Mouse (Mus musculus) brain, embryonic 14.5 days (tissue): ENCODE data around the gene Kcnma1. TPM values are rescaled to one million over a fixed set of nuclear protein-coding genes. Genes with fewer than 3 reads are reported as not detected.
A peak's percentile ranks its signal among the peaks of the same experiment; 100 is the strongest.

Source experiments
- DNase-seq: peaks from one replicate; pipeline ENCODE4 v3.0.0-alpha.2; 2011; ENCODE audit warnings: low read depth
- CTCF ChIP-seq: fragments of 200-500 bp; IDR thresholded peaks from 2 replicates; pipeline ENCODE4 v1.5.1; 2012; ENCODE audit warnings: inconsistent platforms, mild to moderate bottlenecking, moderate library complexity, borderline replicate concordance; ENCODE audit not compliant: insufficient read depth, insufficient read length; ENCODE audit errors: extremely low read depth
- POLR2A ChIP-seq: fragments of 200-500 bp; IDR thresholded peaks from 2 replicates; pipeline ENCODE4 v1.6.1; 2012; ENCODE audit warnings: mild to moderate bottlenecking, inconsistent platforms, borderline replicate concordance; ENCODE audit not compliant: poor library complexity, insufficient read depth, insufficient read length, severe bottlenecking; ENCODE audit errors: extremely low read depth
- polyA plus RNA-seq: library from polyadenylated mRNA; depleted of rRNA; stranded (reverse); fragments of >200 nt; gene quantifications from 2 replicates; pipeline ENCODE4 v1.2.3, GENCODE M21; 2012

Gene Kcnma1
- polyA plus RNA-seq, 1 experiment, result 18.3 TPM

DNA sequence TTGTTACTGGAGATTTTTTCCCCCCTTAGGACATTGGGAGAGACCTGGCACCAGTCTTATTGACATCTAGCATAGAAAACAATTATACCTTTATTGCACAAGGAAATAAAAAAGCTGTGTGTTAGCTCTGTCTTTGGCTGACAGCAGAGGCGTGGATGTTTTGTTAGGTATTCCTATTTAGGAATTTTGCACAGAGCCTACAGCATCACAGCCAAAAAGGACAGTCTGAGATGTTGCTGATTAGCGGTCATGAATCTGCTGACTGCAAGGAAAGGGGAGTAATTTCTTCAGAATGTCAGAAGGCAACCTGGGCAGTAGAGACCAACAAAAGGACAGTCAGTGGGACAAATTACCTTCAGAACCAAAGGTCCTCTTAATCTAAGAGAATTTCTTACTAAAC, 412.2 kb downstream of the Kcnma1 start:
- no peak for TF ChIP-seq CTCF
- TF ChIP-seq POLR2A, result no peak
- no peak for DNase-seq

DNA sequence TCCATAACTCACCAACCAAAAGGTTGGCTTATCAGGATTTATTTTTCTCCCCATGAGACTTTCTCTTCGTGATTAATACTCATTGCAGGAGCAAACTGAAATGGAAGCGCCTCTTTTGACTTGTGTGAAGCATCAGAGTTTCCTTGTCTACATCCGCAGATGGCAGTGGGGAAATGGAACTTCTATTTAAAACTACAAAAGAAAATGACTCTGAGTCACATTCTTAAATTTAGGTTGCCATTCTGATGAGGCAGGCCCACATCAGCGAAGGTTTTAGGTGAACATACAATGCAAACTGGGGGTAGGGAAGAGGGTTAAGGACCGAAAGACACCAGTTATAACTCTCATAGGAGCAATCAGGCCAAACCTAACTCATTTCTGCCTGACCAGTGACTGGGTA, 419.7 kb downstream of the Kcnma1 start:
- no peak for TF ChIP-seq POLR2A
- no peak for TF ChIP-seq CTCF
- DNase-seq, result no peak

DNA sequence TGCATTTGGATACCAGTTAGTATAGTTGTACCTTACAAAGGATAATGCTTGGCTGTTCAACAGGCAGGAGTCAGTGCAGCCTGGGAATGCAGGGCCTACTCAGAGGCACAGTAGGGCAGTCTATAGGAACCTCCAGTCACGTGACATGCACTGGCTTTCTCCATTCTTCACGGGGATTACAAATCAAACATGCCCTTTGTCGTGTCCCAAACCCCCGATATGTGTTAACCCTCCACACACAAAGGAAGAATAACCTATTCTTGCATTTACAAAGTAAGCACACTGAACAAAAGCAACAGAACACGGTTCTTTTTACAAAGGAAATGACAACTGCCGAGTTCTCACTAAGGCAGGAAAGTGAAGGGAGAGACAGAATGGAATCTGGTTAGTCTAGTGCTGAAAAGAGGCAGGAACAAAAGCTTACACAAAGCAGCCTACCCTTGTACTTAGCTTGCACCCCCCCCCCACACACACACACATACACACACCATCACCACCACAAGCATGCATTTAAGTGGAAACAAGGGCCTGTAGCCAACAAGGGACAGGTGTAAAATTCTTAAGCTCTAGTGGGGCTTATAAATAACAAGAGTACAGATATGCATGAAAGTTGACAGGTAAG, 421.4 kb downstream of the Kcnma1 start:
- no peak for TF ChIP-seq POLR2A
- TF ChIP-seq CTCF, result no peak

DNA sequence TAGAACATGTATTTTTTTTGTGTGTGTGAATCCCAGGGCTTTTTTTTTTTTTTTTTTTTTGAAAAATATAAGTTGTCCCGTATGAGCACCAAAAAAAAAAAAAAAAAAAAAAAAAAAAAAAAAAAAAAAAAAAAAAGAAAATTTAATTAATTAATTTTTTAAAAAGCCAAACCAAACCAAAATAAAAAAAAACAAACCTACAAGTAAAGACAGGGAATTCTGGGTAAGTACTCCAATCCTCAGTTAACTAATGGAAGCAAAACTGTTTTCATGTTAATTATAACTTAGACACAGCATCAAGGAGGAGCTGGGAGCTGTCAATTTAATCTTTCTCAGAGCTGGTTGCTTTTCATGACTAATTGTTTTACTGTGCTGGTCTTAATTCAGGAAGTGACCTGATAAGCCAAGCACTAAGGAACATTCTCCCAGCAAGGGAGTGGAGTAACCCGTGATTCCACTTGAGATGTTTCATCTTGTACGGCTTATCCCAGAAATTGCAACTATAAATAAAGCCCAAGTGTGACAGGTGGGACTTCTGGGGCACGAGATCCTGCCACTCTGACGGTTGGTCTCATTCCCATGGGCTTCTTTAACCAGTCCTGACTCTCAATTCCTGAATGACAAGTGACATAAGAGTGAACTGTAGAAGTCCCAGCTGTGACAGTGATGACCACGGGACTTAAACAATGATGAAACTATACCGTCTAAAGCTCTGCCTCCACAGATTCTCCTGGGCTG, 424.4 kb downstream of the Kcnma1 start:
- no peak for DNase-seq
- no peak for TF ChIP-seq POLR2A
- TF ChIP-seq CTCF, result no peak

More for the DNA sequence above, 421.4 kb downstream of the Kcnma1 start:
- DNase-seq, result peak; percentile 64

DNA sequence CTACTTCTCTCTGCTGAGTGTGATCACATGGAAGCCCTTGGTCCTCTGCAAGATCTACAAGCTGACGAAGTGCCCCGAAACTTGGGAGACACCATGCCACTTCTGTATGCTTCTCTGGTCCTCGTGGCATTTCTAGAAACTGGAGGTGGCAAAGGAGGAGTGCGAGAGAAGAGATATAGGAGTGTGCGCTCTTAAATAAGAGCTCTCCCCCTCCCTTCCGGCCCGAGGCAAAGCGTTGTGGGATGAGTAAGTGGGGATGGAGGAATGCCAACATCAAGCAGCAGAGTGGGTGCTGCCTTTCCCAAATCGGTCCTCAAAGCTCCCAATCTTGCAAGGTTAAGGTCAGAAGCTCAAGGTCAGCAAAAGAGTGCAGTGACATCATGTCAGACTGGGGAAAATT, 426.8 kb downstream of the Kcnma1 start:
- DNase-seq, result no peak
- TF ChIP-seq CTCF (no peak), POLR2A (no peak)

DNA sequence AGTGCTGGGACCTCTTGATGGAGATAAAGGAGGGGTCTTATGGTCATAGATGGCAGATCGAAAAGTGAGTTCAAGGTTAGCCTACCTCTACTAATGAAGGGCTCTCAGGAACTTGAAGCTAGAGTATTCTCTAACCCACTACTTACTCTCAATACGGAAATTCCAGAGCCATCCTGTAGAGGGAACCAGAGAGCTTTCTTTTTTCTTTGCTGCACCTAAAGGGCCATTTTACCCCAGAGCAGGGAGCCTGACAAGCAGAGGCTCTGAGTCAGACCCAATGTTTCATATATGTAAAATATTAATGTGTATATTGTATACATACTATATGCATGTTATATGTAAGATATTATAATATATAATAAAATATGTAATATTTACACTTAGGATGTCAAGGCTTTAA, 431.1 kb downstream of the Kcnma1 start:
- no peak for TF ChIP-seq POLR2A
- peak; percentile 63 for TF ChIP-seq CTCF
- peak; percentile 81 for DNase-seq

DNA sequence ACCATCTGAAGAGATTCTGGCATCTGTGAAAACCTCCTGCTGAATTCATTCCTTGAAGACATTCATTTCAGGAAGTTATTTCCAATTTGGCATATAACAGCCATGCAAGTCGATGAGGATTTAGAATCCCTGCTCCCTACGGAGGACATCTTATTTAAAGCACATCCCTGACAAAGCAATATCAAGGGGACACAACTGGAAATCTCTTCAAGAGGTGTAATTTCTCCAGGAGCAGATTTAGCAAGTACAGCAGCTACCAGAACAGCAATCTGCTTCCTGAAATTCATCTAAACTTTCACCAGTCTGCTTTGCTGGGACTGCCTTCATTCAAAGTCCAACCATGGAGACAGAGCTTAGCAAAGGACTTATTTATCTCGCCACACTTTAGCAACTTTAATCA, 433.0 kb downstream of the Kcnma1 start:
- TF ChIP-seq CTCF (no peak), POLR2A (no peak)
- no peak for DNase-seq

DNA sequence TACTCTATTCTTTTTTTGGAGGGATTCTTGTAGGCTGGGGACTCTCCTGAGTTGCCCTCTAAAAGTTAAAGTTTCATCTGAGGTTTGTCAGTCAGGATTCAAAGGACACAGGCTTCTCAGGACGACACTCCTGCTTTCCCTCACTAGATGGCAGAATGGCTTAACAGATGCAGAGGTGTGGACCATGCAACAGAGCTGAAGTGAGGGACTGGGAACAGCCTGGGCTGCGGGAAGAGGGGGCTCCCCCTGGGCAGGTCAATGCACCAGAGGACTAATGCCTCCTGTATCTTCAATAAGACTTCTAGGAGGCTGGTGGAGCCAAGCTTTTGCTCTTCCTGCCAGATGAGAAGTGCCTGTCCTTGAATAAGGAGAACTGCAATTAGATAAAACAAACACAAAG, 438.3 kb downstream of the Kcnma1 start:
- TF ChIP-seq CTCF (peak; percentile 73), POLR2A (no peak)
- DNase-seq, result peak; percentile 77

DNA sequence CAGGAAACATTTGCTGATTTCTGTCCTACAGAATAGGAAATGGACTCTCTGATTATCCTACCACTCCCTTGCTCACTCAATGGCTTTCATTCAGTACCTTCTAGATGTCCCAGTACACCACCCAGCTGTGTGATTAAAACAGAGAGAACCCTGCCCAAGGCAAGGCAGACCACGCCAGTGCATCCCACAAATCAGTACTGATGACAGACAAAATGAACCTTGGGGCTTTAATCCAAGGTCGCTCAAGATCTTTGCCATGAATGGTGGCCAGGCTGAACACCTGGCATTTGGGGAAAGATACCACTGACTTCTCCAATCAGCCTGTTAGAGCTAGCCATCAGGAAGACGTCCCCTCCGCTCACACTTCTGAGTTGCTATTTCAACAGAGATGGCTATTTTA, 440.2 kb downstream of the Kcnma1 start:
- no peak for TF ChIP-seq POLR2A
- TF ChIP-seq CTCF, result no peak
- DNase-seq, result no peak

DNA sequence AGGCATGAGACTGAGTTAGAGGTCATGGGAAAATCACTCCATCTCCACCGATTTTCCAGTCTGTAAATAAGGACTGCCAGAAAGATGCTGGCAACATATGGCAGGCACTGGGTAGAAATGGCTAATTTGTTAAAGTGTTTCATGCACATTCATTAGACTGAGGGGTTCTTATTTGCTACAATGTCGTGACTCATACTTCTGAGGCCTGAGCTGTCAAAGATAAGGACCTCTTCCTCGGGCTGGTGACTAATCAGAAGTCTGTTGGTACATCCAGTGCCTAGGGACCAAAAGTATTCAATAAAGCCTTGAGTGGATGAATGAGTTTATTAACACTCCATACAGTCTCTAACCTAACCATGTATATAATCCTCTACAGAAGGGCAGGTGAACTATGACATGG, 440.9 kb downstream of the Kcnma1 start:
- DNase-seq, result peak; percentile 33
- TF ChIP-seq POLR2A (no peak), CTCF (no peak)

DNA sequence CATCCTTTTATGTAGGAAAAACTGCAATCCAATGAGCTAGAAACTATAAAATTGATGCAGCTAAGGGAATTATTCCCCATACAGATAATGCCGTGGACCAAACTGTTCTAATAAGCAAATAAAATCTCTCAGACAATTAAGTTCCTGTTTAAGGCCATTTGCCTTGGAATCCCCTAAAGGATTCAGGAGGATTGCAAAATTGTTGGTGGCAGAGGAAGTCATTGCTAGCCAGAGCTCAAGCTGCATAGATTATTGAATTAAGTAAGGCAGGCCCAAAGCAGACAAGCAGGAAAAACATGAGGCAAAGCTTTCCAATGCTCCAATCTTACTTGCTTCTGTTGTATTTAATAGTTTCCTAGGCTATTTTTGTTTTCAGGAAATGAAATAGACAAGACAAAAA, 441.5 kb downstream of the Kcnma1 start:
- TF ChIP-seq CTCF, result no peak
- TF ChIP-seq POLR2A, result no peak
- DNase-seq, result no peak

DNA sequence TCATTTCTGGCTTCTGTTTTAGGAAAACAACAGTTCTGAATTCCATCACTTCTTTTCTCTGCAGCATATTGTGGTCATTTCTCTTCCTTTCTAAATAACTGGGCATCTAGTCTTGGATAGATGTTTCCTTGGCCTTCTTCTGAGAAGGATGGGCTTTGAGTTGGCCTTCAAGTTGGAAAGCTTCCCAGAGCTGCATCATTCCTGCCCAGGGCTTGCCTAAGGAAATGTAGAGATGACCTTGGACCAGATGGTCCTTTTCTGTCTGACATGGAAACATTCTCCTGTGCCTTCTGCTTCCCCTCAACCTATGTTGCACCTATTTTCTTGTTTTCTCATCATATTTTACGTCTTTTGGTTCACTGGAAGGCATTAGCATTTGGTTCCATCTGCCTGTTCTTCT, 444.0 kb downstream of the Kcnma1 start:
- DNase-seq, result no peak
- TF ChIP-seq POLR2A (no peak), CTCF (no peak)
